In the genomic region with DNA sequence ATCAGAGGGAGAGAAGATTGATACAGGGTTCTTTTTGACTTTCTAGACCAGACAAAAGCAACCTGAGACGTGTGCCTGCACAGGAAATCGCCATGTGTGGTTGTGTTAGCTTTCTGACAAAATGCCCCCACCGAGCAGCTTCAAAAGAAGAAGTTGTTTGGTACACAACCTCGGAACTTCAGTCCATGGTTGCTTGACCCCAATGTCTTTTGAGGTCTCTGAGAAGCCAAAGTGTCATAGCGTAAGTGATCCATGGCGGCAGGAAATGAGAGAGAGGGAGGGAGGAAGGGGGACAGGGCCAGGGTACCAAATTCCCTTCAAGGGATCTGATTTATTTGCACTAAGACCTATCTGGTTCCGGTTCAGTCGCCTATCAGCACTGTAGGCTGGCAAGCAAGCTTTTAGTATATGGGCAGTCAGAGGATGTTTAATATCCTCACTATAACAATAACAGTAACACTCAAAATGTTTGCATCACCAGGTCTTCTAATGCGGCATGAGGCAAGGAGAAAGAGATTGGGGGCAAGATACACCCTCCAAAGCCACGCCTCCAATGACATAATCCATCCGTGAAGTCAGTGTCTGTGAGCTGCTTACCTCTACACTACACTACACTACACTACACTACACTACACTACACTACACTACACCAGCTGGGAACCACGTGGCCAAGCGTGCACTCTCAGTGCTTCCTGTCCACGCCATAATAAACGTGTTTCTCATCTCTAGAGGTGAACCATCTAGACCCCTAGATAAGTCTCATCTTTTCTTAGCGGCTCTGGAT, we compare ENCODE assay signal across 7 mouse cellular contexts. TPM values are rescaled to one million over a fixed set of nuclear protein-coding genes. Genes with fewer than 3 reads are reported as not detected.
DNase-seq lines count a peak whose midpoint lies in the region; ATAC-seq and TF ChIP-seq lines count a peak whose summit lies in the region.

No protein-coding gene starts in this region.

- H3K4me1 ChIP-seq in limb, embryonic 11.5 days (ENCODE audit: control insufficient read depth, insufficient read depth, low read length), result no peaks in the 10 kb centered on the region
- peaks cover 11% of the 10 kb centered on the region for H3K4me1 ChIP-seq in limb, embryonic 10.5 days
- H3K4me1 ChIP-seq in ES-Bruce4 (ENCODE audit: control insufficient read depth, insufficient read depth, low read length), result no peaks in the 10 kb centered on the region
- no peaks in the 10 kb centered on the region for H3K4me1 ChIP-seq in embryonic facial prominence, embryonic 11.5 days (ENCODE audit: control insufficient read depth, insufficient read depth, low read length)
- peaks cover 44% of the 10 kb centered on the region for H3K4me1 ChIP-seq in megakaryocyte, embryonic 14.5 days
- H3K4me1 ChIP-seq in neural tube, embryonic 15.5 days, result peaks cover 11% of the 10 kb centered on the region

- no peak for TF ChIP-seq EP300 in ES-Bruce4 (IDR thresholded peaks at IDR 0.05; ENCODE audit: insufficient read depth, low read depth, low read length)

- H3K4me3 ChIP-seq in limb, embryonic 11.5 days (ENCODE audit: low read depth, low read length), result no peak overlapping the region
- no peak overlapping the region for H3K4me3 ChIP-seq in limb, embryonic 10.5 days
- no peak overlapping the region for H3K4me3 ChIP-seq in ES-Bruce4 (ENCODE audit: low read depth, low read length)
- no peak overlapping the region for H3K4me3 ChIP-seq in embryonic facial prominence, embryonic 11.5 days (ENCODE audit: low read depth, low read length)
- peak overlapping the region; percentile 92 for H3K4me3 ChIP-seq in megakaryocyte, embryonic 14.5 days (replicated peaks)
- no peak overlapping the region for H3K4me3 ChIP-seq in neural tube, embryonic 15.5 days (replicated peaks)

- H3K36me3 ChIP-seq in limb, embryonic 11.5 days (ENCODE audit: control insufficient read depth, insufficient read depth, low read length), result no peaks in the 10 kb centered on the region
- H3K36me3 ChIP-seq in limb, embryonic 10.5 days, result no peaks in the 10 kb centered on the region
- no peaks in the 10 kb centered on the region for H3K36me3 ChIP-seq in ES-Bruce4 (ENCODE audit: control insufficient read depth, insufficient read depth, low read length, poor library complexity, severe bottlenecking)
- no peaks in the 10 kb centered on the region for H3K36me3 ChIP-seq in embryonic facial prominence, embryonic 11.5 days (replicated peaks; ENCODE audit: control insufficient read depth, insufficient read depth, low read depth, low read length)
- H3K36me3 ChIP-seq in megakaryocyte, embryonic 14.5 days (replicated peaks; ENCODE audit: low read length), result peaks cover 29% of the 10 kb centered on the region
- H3K36me3 ChIP-seq in neural tube, embryonic 15.5 days, result no peaks in the 10 kb centered on the region

- 74% methylated on average over 16 of the region's 16 CpGs for WGBS in limb, embryonic 11.5 days
- WGBS in limb, embryonic 10.5 days, result 76% methylated on average over 16 of the region's 16 CpGs
- 71% methylated on average over 16 of the region's 16 CpGs for WGBS in embryonic facial prominence, embryonic 11.5 days
- WGBS in neural tube, embryonic 15.5 days, result 80% methylated on average over 16 of the region's 16 CpGs

- H3K9me3 ChIP-seq in limb, embryonic 11.5 days (ENCODE audit: control insufficient read depth, low read length), result no peaks in the 10 kb centered on the region
- H3K9me3 ChIP-seq in limb, embryonic 10.5 days (replicated peaks), result no peaks in the 10 kb centered on the region
- H3K9me3 ChIP-seq in ES-Bruce4 (replicated peaks; ENCODE audit: control insufficient read depth, insufficient read depth, low read length, poor library complexity, severe bottlenecking), result no peaks in the 10 kb centered on the region
- no peaks in the 10 kb centered on the region for H3K9me3 ChIP-seq in embryonic facial prominence, embryonic 11.5 days (replicated peaks; ENCODE audit: control insufficient read depth, low read length)
- no peaks in the 10 kb centered on the region; the same call in 1 of the 2 replicates for H3K9me3 ChIP-seq in megakaryocyte, embryonic 14.5 days
- H3K9me3 ChIP-seq in neural tube, embryonic 15.5 days (replicated peaks), result no peaks in the 10 kb centered on the region

- 0 out of 2 replicates have a peak, but pooled peaks have one; percentile 52 for ATAC-seq in limb, embryonic 11.5 days (ENCODE audit: insufficient number of reproducible peaks, low FRiP score, low TSS enrichment, low read depth)
- 0 out of 2 replicates have a peak, but pooled peaks have one; percentile 59 for ATAC-seq in embryonic facial prominence, embryonic 11.5 days (replicated peaks; ENCODE audit: insufficient number of reproducible peaks, low FRiP score, low TSS enrichment, low read depth)
- no peak for ATAC-seq in neural tube, embryonic 15.5 days (ENCODE audit: low FRiP score)

- H3K27ac ChIP-seq in limb, embryonic 11.5 days (replicated peaks; ENCODE audit: low read depth, low read length), result no peak overlapping the region
- no peak overlapping the region for H3K27ac ChIP-seq in limb, embryonic 10.5 days
- H3K27ac ChIP-seq in ES-Bruce4 (ENCODE audit: insufficient read depth, low read length), result no peak overlapping the region
- no peak overlapping the region for H3K27ac ChIP-seq in embryonic facial prominence, embryonic 11.5 days (replicated peaks; ENCODE audit: low read depth, low read length)
- no peak overlapping the region for H3K27ac ChIP-seq in neural tube, embryonic 15.5 days (replicated peaks)

- H3K9ac ChIP-seq in limb, embryonic 11.5 days (ENCODE audit: low read length), result no peak overlapping the region
- H3K9ac ChIP-seq in ES-Bruce4 (ENCODE audit: low read depth, poor library complexity, severe bottlenecking), result peak overlapping the region; percentile 32; the same call in 1 of the 2 replicates
- no peak overlapping the region for H3K9ac ChIP-seq in embryonic facial prominence, embryonic 11.5 days (replicated peaks; ENCODE audit: low read length)
- H3K9ac ChIP-seq in neural tube, embryonic 15.5 days (replicated peaks), result no peak overlapping the region

- H3K27me3 ChIP-seq in limb, embryonic 11.5 days (ENCODE audit: control insufficient read depth, insufficient read depth, low read length), result peaks cover 11% of the 10 kb centered on the region
- H3K27me3 ChIP-seq in limb, embryonic 10.5 days (ENCODE audit: low read depth, poor library complexity, severe bottlenecking), result peaks cover 26% of the 10 kb centered on the region
- H3K27me3 ChIP-seq in ES-Bruce4 (ENCODE audit: control insufficient read depth, insufficient read depth, low read length, poor library complexity, severe bottlenecking), result 0 out of 2 replicates have a peak, but pooled peaks cover 2% of the 10 kb centered on the region
- no peaks in the 10 kb centered on the region; the same call in 1 of the 2 replicates for H3K27me3 ChIP-seq in embryonic facial prominence, embryonic 11.5 days (ENCODE audit: control insufficient read depth, insufficient read depth, low read length)
- no peaks in the 10 kb centered on the region for H3K27me3 ChIP-seq in megakaryocyte, embryonic 14.5 days (replicated peaks)
- H3K27me3 ChIP-seq in neural tube, embryonic 15.5 days (replicated peaks), result peaks cover 12% of the 10 kb centered on the region

- no peak for TF ChIP-seq CTCF in ES-Bruce4 (IDR thresholded peaks at IDR 0.05; ENCODE audit: low read depth, low read length)

- no peak for DNase-seq in limb, embryonic 11.5 days (ENCODE audit: low spot score)
- no peak for DNase-seq in limb, embryonic 10.5 days (ENCODE audit: low spot score)
- no peak for DNase-seq in embryonic facial prominence, embryonic 11.5 days (ENCODE audit: low spot score)
- DNase-seq in embryo, embryonic 10 days (ENCODE audit: low spot score), result no peak

- TF ChIP-seq POLR2A in ES-Bruce4 (IDR thresholded peaks at IDR 0.05; ENCODE audit: insufficient read depth, low read length), result no peak

- no peak overlapping the region for H3K4me2 ChIP-seq in limb, embryonic 11.5 days (ENCODE audit: low read depth, severe bottlenecking)
- H3K4me2 ChIP-seq in embryonic facial prominence, embryonic 11.5 days (ENCODE audit: low read depth, low read length), result no peak overlapping the region
- no peak overlapping the region for H3K4me2 ChIP-seq in neural tube, embryonic 15.5 days

RNA-seq across cellular contexts. Expression of a gene that starts 0.7 kb away (rescaled TPM):
- polyA plus RNA-seq in limb, embryonic 11.5 days (2014; fragmentation: Nextera tagmentation; extraction: Ambion mirVana), result 0.63 and 0.91 TPM in 2 replicates
- 0.55 and 0.78 TPM in 2 replicates for polyA plus RNA-seq in limb, embryonic 10.5 days (2016; fragmentation: Nextera tagmentation; extraction: Ambion mirVana)
- polyA plus RNA-seq in ES-Bruce4 (2011; ENCODE audit: insufficient read depth, insufficient read length, low read depth, missing spikeins), result 10.3 and 12.1 TPM in 2 replicates
- polyA plus RNA-seq in embryonic facial prominence, embryonic 11.5 days (2014; fragmentation: Nextera tagmentation; extraction: Ambion mirVana), result 1.7 and 2.0 TPM in 2 replicates
- 4.9 TPM in 1 of 2 replicates, not detected in the other for polyA plus RNA-seq in megakaryocyte, embryonic 14.5 days (2012; ENCODE audit: insufficient read depth, low replicate concordance)
- polyA plus RNA-seq in neural tube, embryonic 15.5 days (2015; fragmentation: Nextera tagmentation; extraction: Ambion mirVana), result 0.29 and 1.2 TPM in 2 replicates

RNA-seq across cellular contexts. Expression of a gene that starts 1.3 kb away (rescaled TPM):
- polyA plus RNA-seq in limb, embryonic 11.5 days (2014; fragmentation: Nextera tagmentation; extraction: Ambion mirVana), result 66.2 and 73.9 TPM in 2 replicates
- 74.3 and 77.6 TPM in 2 replicates for polyA plus RNA-seq in limb, embryonic 10.5 days (2016; fragmentation: Nextera tagmentation; extraction: Ambion mirVana)
- 52.1 and 56.3 TPM in 2 replicates for polyA plus RNA-seq in ES-Bruce4 (2011; ENCODE audit: insufficient read depth, insufficient read length, low read depth, missing spikeins)
- 68.5 and 76.5 TPM in 2 replicates for polyA plus RNA-seq in embryonic facial prominence, embryonic 11.5 days (2014; fragmentation: Nextera tagmentation; extraction: Ambion mirVana)
- 300 and 458 TPM in 2 replicates for polyA plus RNA-seq in megakaryocyte, embryonic 14.5 days (2012; ENCODE audit: insufficient read depth, low replicate concordance)
- polyA plus RNA-seq in neural tube, embryonic 15.5 days (2015; fragmentation: Nextera tagmentation; extraction: Ambion mirVana), result 107 and 114 TPM in 2 replicates

RNA-seq across cellular contexts. Expression of a gene that starts 24.2 kb away (rescaled TPM):
- polyA plus RNA-seq in limb, embryonic 11.5 days (2014; fragmentation: Nextera tagmentation; extraction: Ambion mirVana), result 64.1 and 68.8 TPM in 2 replicates
- polyA plus RNA-seq in limb, embryonic 10.5 days (2016; fragmentation: Nextera tagmentation; extraction: Ambion mirVana), result 61.6 and 70.2 TPM in 2 replicates
- polyA plus RNA-seq in ES-Bruce4 (2011; ENCODE audit: insufficient read depth, insufficient read length, low read depth, missing spikeins), result 53.7 and 62.6 TPM in 2 replicates
- 49.1 and 56.4 TPM in 2 replicates for polyA plus RNA-seq in embryonic facial prominence, embryonic 11.5 days (2014; fragmentation: Nextera tagmentation; extraction: Ambion mirVana)
- polyA plus RNA-seq in megakaryocyte, embryonic 14.5 days (2012; ENCODE audit: insufficient read depth, low replicate concordance), result 21.5 and 123 TPM in 2 replicates
- polyA plus RNA-seq in neural tube, embryonic 15.5 days (2015; fragmentation: Nextera tagmentation; extraction: Ambion mirVana), result 36.6 and 48.2 TPM in 2 replicates
